Mouse (Mus musculus): Measurements from ENCODE around the gene Zbtb44.

DNA sequence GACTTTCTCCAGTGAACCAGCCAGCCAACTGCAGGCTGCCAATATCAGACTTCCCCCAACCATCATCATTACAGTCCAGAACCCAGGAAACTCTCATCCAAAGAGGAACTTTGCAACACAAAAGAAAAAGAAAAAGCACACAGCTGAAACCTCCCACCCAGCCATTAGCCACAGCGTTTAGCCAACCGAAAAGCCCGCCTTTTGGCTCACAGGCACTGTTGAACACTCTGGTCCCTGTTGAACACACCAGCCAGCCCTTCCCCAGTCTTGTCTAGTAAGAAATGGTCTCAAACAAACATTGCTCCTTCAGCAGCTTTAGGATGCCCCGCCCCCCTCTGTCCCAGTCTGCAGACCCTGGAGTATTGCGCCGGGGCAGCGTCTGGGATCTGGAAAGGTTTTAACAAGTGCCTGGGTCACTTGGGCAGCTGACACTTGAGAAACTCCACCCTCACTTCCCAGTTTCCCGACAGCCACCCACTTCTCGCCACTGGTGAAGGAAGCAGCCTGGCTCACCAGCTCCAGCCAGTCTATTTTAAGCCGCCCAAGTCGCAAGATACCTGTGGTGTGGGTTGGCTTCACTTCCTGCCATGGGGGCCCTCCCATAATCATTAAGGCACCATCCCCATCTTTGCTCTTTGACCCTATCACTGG lies 89.6 kb downstream of the Zbtb44 start:
- TF ChIP-seq CTCF (IDR thresholded peaks at IDR 0.05; ENCODE audit: low read depth, low read length) = no peak
- no peak for TF ChIP-seq POLR2A (IDR thresholded peaks at IDR 0.05; ENCODE audit: borderline replicate concordance, low read depth, low read length)

All from bone marrow macrophage, adult 2 months (primary cell).